Mouse (Mus musculus): ENCODE measurements around the gene Tmem158. TPM values are rescaled to one million over a fixed set of nuclear protein-coding genes. Genes with fewer than 3 reads are reported as not detected.

The Tmem158 gene
- total RNA-seq (2022) = 1 to 10 TPM in 2 of 4 experiments, under 1 TPM in 2; 0.60 to 1.5 (median 1.0) TPM

GRCm38 (mm10) chr9:123260611-123261021 is at the start of gene Tmem158:
Tmem158 (minus strand) TSS chr9:123260764.
- DNase-seq (ENCODE audit: low spot score in 2 of 2) = peak; percentile 54 to 57

GRCm38 (mm10) chr9:123309685-123310365 is 49.3 kb upstream of the Tmem158 start:
- DNase-seq (ENCODE audit: low spot score in 2 of 2) = no peak

- DNase-seq (ENCODE audit: low spot score in 2 of 2) = no peak
These were observed 48.5 kb upstream of the Tmem158 start for GRCm38 (mm10) chr9:123309073-123309472.

- no peak for DNase-seq (ENCODE audit: low spot score in 2 of 2)
These were observed 44.4 kb upstream of the Tmem158 start for GRCm38 (mm10) chr9:123304917-123305316.

GRCm38 (mm10) chr9:123303952-123304351 is 43.4 kb upstream of the Tmem158 start:
- no peak for DNase-seq (ENCODE audit: low spot score in 2 of 2)

- no peak for DNase-seq (ENCODE audit: low spot score in 2 of 2)
These were observed 42.3 kb upstream of the Tmem158 start for GRCm38 (mm10) chr9:123302759-123303313.

- no peak for DNase-seq (ENCODE audit: low spot score in 2 of 2)
These were observed 37.3 kb upstream of the Tmem158 start for GRCm38 (mm10) chr9:123297862-123298261.

- no peak for DNase-seq (ENCODE audit: low spot score in 2 of 2)
These were observed 35.7 kb upstream of the Tmem158 start for GRCm38 (mm10) chr9:123296229-123296628.

GRCm38 (mm10) chr9:123294581-123294980 is 34.0 kb upstream of the Tmem158 start:
- DNase-seq (ENCODE audit: low spot score in 2 of 2) = no peak

- DNase-seq (ENCODE audit: low spot score in 2 of 2) = no peak
These were observed 27.8 kb upstream of the Tmem158 start for GRCm38 (mm10) chr9:123288378-123288777.

- DNase-seq (ENCODE audit: low spot score in 2 of 2) = no peak
These were observed 25.1 kb upstream of the Tmem158 start for GRCm38 (mm10) chr9:123285623-123286022.

GRCm38 (mm10) chr9:123280775-123281174 is 20.2 kb upstream of the Tmem158 start:
- DNase-seq (ENCODE audit: low spot score in 2 of 2) = no peak

GRCm38 (mm10) chr9:123278003-123278402 is 17.4 kb upstream of the Tmem158 start:
- DNase-seq (ENCODE audit: low spot score in 2 of 2) = no peak

- DNase-seq (ENCODE audit: low spot score in 2 of 2) = no peak
These were observed 14.8 kb upstream of the Tmem158 start for GRCm38 (mm10) chr9:123275373-123275772.

GRCm38 (mm10) chr9:123274674-123275073 is 14.1 kb upstream of the Tmem158 start:
- DNase-seq (ENCODE audit: low spot score in 2 of 2) = no peak

GRCm38 (mm10) chr9:123273876-123274275 is 13.3 kb upstream of the Tmem158 start:
- DNase-seq (ENCODE audit: low spot score in 2 of 2) = no peak

- no peak for DNase-seq (ENCODE audit: low spot score in 2 of 2)
These were observed 11.0 kb upstream of the Tmem158 start for GRCm38 (mm10) chr9:123271552-123271951.

- no peak for DNase-seq (ENCODE audit: low spot score in 2 of 2)
These were observed 9.5 kb upstream of the Tmem158 start for GRCm38 (mm10) chr9:123269906-123270558.

GRCm38 (mm10) chr9:123259896-123260610 is 511 bp downstream of the Tmem158 start:
- DNase-seq (ENCODE audit: low spot score in 2 of 2) = peak; percentile 37 to 48

- DNase-seq (ENCODE audit: low spot score in 2 of 2) = no peak
These were observed 1.1 kb downstream of the Tmem158 start for GRCm38 (mm10) chr9:123259461-123259895.

GRCm38 (mm10) chr9:123258796-123259195 is 1.8 kb downstream of the Tmem158 start:
- no peak for DNase-seq (ENCODE audit: low spot score in 2 of 2)

GRCm38 (mm10) chr9:123255736-123256135 is 4.8 kb downstream of the Tmem158 start:
- no peak for DNase-seq (ENCODE audit: low spot score in 2 of 2)
